Mouse (Mus musculus) 416B (cell line): ENCODE measurements at regions not wholly inside any gene's neighbourhood (a gene's known extent, or its start where the extent isn't known, plus 50 kb on each side); places are given as distances from the start of the nearest gene placed in this dataset.

Source experiments
- DNase-seq: peaks from one replicate; pipeline ENCODE4 v3.0.0; 2011; ENCODE audit warnings: low read depth

DNA sequence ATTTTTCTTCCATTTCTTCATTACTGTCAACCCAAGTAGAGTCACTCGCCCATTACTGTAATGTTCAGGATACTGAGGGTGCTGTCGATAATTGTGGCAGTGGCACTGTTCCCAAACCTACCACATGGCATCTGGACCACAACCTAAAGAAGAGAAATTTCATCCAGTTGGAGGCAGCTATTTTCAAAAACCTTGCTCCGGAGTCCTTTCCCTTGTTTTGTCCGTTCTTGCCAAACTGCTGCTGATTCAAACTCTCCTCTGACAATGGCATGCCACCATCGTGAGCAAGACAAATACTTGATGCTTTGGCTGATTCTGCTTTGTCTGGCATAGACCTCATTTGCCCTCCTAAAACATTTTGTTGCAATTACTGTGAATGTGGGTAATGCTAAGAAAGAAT is 176.9 kb upstream of the Spaca1 start:
- no peak for DNase-seq

DNA sequence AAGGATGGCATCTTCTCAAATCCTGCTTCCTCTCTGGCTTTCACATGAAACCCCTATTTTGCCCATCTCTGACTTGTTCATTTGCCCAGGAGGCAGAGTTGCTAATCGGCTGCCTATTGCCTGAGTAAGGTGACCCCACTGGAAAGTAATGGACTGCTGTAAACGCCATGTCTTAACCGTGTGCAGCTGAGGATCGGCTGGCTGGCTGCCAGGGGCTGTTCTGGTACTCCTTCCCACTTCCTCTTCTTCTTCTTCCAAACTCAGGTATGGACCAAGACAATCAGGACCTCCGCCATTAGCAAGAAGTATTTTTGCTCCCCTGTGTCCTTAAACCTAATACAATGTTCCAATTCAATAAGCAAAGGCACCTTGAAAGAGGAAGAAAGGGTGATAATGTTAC is 177.6 kb upstream of the Spaca1 start:
- DNase-seq, result no peak

DNA sequence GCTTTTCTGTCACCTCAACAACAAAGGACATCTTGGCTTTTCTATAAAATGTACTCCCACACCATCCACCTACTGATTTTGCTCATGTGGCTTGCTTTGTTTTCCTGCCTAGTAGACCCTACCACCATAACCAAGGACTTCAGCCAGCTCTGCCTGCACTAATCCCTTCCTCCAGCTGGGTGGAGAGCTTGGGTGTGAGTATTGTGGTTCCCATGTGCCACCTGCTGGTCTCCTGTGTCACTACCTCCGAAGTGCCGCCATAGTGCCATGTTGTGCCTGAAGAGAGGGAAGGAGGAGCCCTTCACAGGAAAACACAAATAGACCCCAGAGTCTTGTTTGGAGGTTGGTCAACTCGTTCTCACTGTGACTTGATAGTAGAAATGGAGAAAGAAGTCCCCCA is 181.3 kb upstream of the Spaca1 start:
- peak; percentile 58 for DNase-seq

DNA sequence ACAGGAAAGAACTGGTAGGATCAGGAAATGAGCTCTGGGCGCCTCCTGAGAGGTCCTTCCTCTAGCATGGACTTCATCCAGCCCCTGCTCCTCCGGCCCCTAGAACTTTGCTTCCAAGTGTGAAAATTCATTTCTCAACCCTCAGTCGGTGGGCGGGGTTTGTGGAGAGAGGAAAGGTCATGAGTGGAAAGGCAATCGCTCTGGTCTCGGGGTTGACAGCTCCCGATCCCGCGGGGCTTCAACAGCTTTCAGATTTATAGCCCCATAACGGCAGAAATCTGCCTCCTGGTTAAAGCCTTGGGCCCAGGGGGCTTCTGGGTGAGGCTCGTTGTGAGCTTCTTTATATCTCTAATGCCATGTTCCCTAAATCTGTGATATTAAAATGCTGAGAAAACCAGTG is 184.2 kb upstream of the Spaca1 start:
- no peak for DNase-seq

DNA sequence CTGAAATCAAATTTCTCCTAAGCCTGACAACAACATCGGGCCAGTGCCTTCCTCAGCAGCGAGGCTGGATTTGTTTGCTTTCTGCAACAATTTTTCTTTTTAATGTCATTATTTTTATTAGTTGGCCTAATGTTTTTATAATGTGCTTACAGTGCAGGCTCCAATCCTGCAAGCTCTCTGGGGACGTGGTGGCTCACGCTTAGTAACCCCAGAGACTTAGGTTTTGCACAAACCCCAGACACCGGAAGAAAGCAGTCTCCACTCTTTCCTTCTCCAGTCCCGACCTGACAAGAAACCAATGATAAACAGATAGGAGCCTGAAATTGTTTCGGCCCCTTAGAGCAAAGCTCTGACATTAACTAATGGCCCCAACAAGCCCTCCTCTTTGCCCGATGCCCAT is 184.7 kb upstream of the Spaca1 start:
- no peak for DNase-seq

DNA sequence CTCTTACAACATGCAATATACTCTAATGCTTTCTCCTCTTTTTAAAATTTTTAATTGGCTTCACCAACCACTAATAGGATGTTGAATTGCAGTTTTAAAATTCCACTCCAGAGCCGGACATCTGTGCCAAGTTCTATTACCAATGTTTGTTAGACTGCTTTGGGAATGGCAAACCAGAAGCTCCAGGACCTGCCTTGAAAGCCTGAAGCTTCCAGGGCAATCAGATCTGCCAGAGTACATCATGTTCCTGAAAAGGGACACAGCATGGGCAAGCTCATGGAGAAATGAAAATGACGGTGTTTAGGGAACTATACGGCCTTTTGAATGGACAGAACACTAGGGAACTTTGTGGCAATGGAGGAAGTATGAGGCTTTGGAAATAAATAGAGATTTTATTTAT is 187.8 kb upstream of the Spaca1 start:
- no peak for DNase-seq

DNA sequence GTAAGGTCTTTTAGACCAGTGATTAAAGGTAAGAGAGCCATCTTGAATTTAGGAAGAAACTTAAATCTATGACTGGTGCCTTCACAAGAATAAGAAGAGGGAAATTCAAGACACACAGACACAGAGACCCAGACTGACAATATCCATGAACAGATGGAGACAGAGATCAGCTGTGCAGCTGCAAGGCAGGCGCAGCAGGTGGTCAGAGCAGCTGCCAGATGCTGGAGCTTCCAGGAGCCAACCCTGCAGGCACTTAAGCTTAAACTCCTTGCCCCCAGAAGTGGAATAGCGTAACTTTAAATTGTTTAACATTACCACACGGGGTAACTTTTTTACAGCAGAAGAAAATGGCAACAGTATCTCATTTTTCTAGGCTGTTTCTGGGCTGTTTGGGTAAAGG is 189.6 kb upstream of the Spaca1 start:
- no peak for DNase-seq

DNA sequence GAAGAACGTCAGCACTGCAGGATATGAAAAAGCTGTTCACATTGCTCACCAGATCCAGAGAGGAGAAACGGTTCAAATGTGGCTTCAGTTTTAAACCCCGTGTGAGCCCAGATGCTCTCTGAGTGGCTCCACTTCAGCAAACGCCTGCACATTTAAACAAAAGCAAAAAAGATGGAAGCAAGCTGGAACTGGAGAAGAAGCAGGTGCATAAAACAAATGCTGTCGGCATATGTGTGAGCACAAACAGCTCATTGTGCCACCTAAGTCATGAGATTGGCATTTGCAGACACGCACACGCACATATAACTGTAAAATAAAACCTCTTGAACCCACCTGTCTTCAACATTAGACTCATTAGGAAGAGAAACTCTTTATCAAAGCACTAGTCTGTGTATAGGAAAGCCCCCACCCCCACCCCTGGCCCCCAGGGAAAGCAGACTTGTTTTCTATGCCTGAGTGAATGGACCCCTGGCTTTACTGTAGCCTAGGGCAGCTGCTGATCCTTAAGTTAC is 191.1 kb upstream of the Spaca1 start:
- DNase-seq, result no peak

DNA sequence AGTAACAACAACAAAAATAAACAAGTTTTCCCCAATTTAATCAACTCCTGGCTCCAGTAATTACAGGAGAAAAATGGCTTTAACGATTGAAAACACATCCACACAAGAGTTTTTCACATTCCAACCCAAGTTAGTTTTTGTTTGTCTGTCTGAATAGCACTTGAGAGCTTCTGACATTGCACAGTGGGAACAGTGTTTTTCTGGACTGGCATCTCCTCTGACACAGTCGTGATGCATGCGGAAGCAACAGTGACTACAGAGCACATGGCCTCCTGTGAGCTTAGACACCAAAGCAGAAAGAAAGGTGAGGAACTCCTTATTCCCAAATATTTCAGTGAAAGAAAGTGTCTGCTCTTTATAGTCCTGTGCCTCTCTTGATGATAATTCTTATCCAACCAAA is 191.7 kb upstream of the Spaca1 start:
- DNase-seq, result no peak

DNA sequence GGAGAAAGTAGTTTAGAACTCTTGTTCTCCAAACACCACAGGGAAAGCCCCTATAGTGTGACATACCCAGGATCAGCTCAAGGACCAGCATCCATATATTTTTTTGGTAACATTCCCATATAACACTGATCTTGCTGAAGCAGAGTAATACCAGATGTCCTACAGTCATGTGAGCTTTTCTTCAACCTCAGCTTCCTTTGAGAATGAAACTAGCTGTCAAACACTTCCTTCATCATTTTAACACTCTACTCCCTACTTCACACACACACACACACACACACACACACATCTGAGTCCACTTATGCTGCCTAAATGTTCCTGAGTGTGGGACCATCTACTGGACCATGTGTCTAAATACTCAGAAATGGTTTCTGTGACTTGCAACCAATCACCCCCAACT is 209.5 kb upstream of the Spaca1 start:
- DNase-seq, result no peak

DNA sequence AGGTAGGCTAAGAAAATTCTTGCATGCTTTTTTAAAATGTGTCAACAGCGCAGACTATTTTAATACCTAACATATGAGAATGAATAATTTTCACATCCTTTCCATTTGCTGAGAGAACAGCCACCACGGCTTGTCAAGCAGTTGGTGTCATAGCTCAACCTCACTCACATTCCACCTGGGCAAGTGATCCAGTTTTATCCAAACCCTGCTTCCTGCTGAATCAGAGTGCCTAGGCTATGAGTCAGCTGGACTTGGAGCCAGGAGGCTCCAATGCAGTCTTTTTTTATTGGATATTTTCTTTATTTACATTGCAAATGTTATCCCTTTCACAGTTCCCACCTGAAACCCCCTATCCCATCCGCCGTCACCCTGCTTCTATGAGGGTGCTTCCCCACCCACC is 210.5 kb upstream of the Spaca1 start:
- no peak for DNase-seq

DNA sequence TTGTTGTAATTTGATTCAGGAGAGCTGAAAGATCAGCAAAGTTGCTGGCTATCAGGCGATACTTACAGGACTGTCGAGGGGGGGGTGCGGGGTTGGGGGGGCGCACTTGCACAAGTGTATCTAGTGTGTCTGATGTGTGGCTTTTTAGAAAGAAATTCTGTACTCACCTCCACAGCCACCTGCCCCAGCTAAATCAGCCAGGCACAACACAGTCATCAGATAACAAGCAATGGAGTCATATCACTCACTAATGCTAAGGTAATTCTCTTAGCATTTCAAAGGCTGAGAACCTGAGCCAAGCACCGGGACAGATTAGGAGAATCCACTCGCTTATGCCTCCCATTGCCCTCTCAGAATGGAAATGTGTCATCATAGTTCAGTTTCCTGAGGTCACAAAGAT is 211.8 kb upstream of the Spaca1 start:
- DNase-seq, result no peak

DNA sequence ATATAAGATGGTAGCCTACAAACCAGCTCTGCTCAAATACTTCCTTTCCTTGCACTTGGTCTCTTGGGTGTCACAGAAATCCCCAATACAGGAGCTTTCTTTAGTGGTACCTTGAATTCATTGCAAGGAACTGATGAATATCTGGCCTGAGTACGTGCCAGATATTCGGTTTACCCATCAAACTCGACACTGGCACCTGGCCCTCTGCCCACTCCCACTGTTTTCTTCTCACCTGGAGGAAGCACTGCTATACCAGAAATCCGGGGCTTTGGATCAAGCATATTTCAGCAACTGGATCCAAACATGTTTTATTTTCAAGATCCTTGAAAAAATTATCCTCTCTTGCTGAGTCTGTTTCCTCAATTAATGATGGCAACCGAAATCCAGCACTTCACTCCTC is 214.4 kb upstream of the Spaca1 start:
- DNase-seq, result no peak

DNA sequence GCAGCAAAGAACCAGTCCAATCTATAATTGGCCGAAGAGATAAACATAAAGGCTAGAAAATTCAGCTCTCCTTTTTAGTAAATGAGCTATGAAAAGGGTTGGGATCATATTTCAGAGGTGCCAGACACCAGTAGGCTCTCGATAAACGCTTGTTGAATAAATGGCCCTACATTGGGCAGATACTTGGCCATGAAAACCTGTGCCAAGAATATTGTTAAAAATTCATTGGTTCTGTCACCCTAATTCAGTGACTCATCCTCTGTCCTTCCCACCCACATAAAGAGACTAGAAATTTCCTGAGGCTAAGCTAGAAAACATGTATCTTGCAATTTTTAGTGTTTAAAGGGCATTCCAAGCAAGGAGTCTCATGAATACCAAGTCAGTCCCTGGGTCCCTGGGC is 224.3 kb upstream of the Spaca1 start:
- DNase-seq, result no peak

DNA sequence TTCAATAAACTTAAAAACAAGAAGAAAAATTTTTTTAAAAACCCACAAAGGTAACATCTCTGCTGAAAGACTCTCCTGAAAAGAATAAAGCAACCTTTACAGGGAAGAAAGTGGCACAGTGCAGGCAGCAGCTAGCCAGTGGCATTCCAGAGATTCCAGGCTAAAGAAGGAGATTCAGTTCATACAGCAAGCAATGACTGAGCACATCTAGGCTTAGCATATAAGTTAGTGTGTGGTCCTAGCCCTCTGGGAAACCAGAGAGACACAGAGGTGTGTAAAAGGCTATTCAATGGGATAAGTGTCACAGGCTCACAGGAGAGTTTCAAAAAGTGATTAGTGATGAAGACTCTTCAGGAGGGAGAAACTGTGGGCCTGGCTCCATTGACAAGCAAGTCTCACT is 225.4 kb upstream of the Spaca1 start:
- DNase-seq, result no peak

DNA sequence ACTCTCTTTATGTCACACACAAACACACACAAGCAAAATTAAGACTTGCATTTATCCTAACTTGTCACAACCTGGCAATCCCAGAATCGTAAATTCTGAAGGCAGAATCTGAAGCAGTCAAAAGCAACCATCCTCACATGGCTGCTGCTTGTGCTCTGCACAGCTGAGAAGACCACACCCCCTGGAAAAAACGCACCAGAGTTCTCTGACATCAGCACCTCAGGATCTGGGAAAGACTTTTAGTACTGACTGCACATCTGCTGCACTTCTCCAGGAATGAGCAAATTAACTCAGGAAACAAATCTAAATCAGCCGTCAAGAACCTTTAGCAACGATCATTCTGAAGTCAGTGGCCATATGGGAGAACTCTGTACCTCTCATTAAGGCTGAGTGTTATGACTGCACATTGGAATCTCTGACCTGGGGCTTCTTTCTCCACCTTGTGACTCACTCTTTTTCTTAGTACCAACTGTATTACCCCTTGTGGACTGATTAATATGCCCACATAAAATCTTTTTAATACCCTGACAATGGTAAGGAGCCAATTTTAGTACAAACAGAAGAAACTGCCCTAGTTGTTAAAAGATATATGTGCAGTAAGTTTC is 248.1 kb upstream of the Akirin2 start:
- DNase-seq, result no peak

DNA sequence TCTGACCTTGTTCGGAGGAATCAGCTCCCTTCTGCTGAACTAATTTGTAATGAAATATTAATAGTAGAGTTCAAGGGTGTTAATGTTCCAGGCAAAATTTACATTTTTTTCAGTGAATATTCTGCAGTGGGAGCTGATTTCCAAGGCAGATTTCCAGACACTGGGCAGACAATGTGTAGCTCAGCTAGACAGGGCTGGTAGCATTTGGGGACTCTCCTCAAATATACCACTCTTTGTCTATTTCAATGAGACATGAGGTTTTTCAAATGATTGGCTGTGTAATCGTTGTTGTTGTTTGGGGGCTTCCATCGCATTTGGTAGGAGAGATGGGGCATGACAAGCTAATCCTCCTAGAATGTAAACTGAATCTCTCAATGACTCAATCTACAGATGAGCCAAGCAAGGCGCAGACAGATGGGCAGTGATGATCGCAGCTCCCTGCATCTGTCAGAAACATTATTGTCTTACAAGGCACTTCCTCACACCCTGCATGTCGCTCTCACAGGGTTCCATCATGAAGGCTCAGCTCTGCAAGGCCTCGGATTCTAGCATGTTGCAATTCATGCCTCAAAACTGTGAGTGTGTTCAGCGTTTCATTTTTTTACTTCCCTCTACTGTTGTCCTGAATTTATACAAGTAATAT is 241.7 kb upstream of the Akirin2 start:
- DNase-seq, result no peak

DNA sequence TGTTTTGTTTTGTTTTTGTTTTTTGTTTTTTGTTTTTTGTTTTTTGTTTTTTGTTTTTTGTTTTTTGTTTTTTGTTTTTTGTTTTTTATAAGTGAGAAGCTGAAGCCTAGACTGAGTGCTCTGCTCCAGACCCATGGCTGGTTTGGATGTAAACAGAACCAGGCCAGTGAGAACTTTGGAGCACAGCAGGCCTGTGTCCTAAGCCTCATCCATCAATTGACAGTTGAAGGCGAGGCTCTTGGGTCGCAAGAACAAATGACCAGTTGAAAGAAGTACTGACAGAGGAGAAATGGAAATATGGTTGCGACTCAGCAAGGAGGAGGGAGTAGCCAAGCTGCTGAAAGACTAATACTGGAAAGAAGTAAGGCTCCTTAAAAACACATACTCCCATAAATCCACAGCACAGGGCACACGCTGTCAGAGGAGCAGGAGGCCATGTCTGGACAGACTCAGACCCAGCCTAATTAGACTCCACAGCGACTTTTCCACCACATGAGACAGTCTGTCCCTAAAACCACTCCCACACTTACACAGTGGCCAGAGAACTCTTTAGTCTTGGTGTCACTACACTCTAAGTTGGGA is 240.6 kb upstream of the Akirin2 start:
- DNase-seq, result no peak

DNA sequence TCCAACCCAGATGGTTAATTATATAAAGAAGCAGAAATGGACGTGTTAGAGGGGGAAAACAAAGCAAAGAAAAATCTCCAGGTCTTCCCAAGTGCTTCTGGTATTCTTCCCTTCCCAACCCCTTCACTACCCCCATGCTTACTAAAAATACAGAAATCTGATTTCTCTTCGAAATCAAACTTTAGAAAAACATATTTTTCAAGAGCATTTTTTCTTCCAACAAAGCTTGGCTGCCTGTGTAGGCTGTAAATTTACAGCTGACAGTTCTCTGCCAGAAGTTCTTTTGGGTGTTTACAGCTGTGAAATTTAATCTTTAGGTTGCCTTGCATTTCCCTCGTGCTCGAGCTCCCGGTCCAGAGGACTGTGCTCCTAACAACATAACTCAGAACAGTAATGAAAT is 234.9 kb upstream of the Akirin2 start:
- no peak for DNase-seq

DNA sequence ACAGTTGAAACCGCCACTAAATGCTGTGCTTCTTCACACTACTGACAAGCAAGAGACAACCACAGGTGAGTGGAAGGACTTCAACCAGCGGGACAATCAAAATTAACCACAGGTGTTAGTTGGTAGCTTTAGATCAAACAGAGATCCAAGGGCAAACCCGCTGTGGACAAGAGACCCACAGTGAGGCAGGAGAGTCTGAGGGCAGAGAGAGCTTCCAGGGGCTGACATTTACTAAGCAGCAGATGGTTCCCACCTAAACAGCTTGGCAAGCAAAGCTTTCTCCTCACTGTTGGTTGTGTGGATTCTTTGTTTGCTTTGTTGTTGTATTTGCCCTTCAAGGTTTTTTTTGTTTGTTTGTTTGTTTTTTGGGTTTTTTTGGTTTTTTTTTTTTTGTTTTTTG is 227.9 kb upstream of the Akirin2 start:
- DNase-seq, result no peak

DNA sequence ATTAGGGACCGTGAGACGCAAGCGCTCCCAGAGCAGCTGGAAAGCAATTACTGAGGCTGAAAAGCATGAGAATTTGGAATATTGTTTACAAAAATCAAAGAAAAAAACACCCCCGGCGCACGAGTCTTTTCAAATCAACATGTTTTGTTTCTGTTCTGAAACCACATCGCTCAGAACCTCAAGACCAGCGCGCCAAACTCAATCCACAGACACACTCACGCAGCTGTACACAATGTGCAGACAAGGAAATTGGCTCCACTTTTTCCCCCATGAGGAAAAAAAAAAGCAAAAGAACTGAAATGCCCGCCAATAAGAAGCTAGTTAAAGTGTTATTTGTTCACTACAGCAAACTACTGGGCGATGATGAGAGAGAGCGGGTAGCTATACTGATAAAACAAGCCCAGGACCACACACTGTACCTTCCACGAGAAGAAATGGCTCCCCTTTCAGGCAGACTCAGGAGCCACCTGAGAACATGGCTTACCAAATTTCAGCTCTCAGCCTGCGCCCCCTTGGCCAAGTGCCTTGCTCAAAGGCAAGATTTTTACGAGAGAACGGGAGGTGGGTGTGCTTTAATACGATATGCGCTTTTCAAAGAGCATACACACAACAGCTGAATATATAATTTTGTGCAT is 222.5 kb upstream of the Akirin2 start:
- DNase-seq, result no peak

DNA sequence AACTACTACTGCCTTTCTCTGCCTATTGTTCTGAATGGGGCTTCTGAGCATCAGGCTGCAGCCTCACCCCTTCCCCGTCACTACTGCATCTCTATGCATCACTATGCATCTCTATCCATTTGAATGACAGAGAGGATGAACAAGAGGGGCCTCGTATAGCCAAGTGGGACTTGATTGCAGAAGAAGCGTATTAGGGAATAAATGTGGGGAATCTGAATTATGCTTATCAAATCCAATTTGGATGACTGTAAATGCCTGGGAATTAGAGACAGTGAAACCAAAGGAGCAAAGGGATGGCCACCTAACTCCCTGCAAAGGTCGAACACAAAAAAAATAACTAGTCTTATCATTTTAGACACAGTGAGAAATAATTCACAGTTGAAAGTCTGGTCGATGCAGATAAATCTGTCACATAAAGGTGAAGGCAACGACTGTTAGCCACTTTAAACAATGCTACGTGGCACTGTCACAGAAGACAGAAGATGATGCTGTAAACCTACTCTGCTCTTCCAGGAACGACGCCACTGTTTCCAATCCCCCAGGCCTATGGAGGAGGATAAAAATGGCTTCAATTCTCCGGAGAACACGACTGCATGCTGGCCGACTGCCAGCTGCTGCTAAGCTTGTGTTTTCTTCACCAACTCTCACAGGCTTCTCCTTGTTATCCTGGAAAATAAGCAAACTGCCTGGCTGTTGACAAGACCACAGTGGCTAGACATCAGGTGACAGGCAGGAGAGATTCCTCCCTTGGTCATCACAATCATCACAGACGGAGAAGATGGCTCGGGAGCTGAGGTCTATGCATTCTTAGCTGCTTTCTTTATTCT is 213.6 kb upstream of the Akirin2 start:
- no peak for DNase-seq

DNA sequence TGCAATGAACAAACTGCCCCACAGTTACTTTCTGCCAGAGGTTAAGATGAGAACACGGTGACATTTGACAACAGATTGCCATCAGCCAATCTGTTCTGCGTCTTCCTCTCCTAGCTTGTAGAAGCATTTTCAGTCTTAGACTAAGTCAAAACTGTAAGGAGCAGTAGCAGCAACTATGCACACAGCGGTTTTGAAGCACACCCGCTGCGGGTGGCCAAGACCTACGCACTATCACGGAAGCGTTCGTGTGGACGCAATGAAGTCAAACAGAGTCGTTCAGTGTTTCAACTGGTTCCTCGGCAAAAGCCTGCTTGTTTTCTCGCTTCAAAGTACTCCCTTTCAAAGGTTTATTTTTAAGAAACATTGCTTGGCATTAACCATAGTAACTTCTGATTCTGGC is 212.9 kb upstream of the Akirin2 start:
- no peak for DNase-seq
